16 mouse cellular contexts compared by ENCODE assay signal in genomic region chr8:64671937-64672336, GRCm38 (mm10).
"Had no signal": no experiment of that assay in that cellular context is flagged by ENCODE, and none has a peak within 500 bp of the region (broad histone marks: within the 10 kb centered on the region; RNA-seq: fewer than 3 reads in every experiment).

No protein-coding gene starts in this region.

- ATAC-seq: liver, postnatal 0 days had no signal

- H3K4me2 ChIP-seq: limb, embryonic 12.5 days; liver, embryonic 13.5 days; lung, embryonic 15.5 days; neural tube, embryonic 12.5 days; stomach, embryonic 15.5 days had no signal

- H3K9me3 ChIP-seq: liver, embryonic 13.5 days; lung, embryonic 15.5 days; stomach, embryonic 15.5 days had no signal

- H3K27me3 ChIP-seq: limb, embryonic 12.5 days; liver, embryonic 13.5 days; lung, embryonic 15.5 days; neural tube, embryonic 12.5 days; stomach, embryonic 15.5 days had no signal

- H3K9ac ChIP-seq: limb, embryonic 12.5 days; liver, embryonic 13.5 days; liver, postnatal 0 days; lung, embryonic 15.5 days; neural tube, embryonic 12.5 days; stomach, embryonic 15.5 days had no signal

- DNase-seq: kidney, adult 8-10 months; kidney, postnatal 36 days; liver; liver, embryonic 13.5 days; liver, postnatal 0 days; lung, postnatal 14 days; retina, postnatal 1 day; right cerebral cortex, postnatal 4 days; spleen, adult 18-20 months; thymus, adult 2 months; thymus, postnatal 25 days had no signal

- H3K4me3 ChIP-seq: limb, embryonic 12.5 days; liver, embryonic 13.5 days; lung, embryonic 15.5 days; neural tube, embryonic 12.5 days; stomach, embryonic 15.5 days had no signal

- H3K27ac ChIP-seq: kidney, postnatal 0 days; limb, embryonic 12.5 days; liver, embryonic 13.5 days; lung, embryonic 15.5 days; neural tube, embryonic 12.5 days; stomach, embryonic 15.5 days had no signal

- H3K36me3 ChIP-seq: limb, embryonic 12.5 days; liver, embryonic 13.5 days; lung, embryonic 15.5 days; neural tube, embryonic 12.5 days; stomach, embryonic 15.5 days had no signal

- H3K4me1 ChIP-seq: limb, embryonic 12.5 days; liver, embryonic 13.5 days; lung, embryonic 15.5 days; stomach, embryonic 15.5 days had no signal
